Comparison of ENCODE assay signal across 11 mouse cellular contexts in genomic region chr7:51510147-51510546, GRCm38 (mm10). TPM values are rescaled to one million over a fixed set of nuclear protein-coding genes. Genes with fewer than 3 reads are reported as not detected.
A peak's percentile ranks its signal among the peaks of the same experiment; 100 is the strongest.
DNase-seq lines count a peak whose midpoint lies in the region; ATAC-seq and TF ChIP-seq lines count a peak whose summit lies in the region.
"Had no signal": no experiment of that assay in that cellular context is flagged by ENCODE, and none has a peak within 500 bp of the region (broad histone marks: within the 10 kb centered on the region; RNA-seq: fewer than 3 reads in every experiment).

No protein-coding gene starts in this region.

- H3K4me3 ChIP-seq in gastrocnemius, adult 2 months: peak overlapping the region; percentile 72
- H3K4me3 ChIP-seq in kidney, embryonic 16.5 days (ENCODE audit: low read length): no peak overlapping the region
- no peak overlapping the region for H3K4me3 ChIP-seq in hindbrain, embryonic 12.5 days
- no peak overlapping the region; the same call in 1 of the 2 replicates for H3K4me3 ChIP-seq in midbrain, embryonic 16.5 days (ENCODE audit: low read depth, low read length)

- peaks cover 7% of the 10 kb centered on the region; the same call in 1 of the 2 replicates for H3K27me3 ChIP-seq in kidney, embryonic 16.5 days (ENCODE audit: insufficient read depth, low read length)
- H3K27me3 ChIP-seq in hindbrain, embryonic 12.5 days: peaks cover 16% of the 10 kb centered on the region
- H3K27me3 ChIP-seq in midbrain, embryonic 16.5 days (ENCODE audit: control insufficient read depth, insufficient read depth, low read depth, low read length): no peaks in the 10 kb centered on the region; the same call in 1 of the 2 replicates

- WGBS in kidney, embryonic 16.5 days: 79% methylated on average over 7 of the region's 7 CpGs
- 75% methylated on average over 7 of the region's 7 CpGs for WGBS in hindbrain, embryonic 12.5 days
- 84% methylated on average over 7 of the region's 7 CpGs for WGBS in midbrain, embryonic 16.5 days

- no peak for DNase-seq in gastrocnemius, adult 2 months
- DNase-seq in gastrocnemius, adult 18-20 months (ENCODE audit: low spot score): no peak
- no peak for DNase-seq in kidney, postnatal 10 days
- DNase-seq in T-cell, adult 2 months (ENCODE audit: low spot score): no peak
- DNase-seq in cerebellum, adult 11-12 months: no peak
- DNase-seq: liver, postnatal 0 days had no signal

- 0 out of 2 replicates have a peak, but pooled peaks have one; percentile 29 for ATAC-seq in kidney, embryonic 16.5 days (ENCODE audit: low FRiP score, low TSS enrichment)
- no peak for ATAC-seq in hindbrain, embryonic 12.5 days (ENCODE audit: low FRiP score)
- 0 out of 2 replicates have a peak, but pooled peaks have one; percentile 28 for ATAC-seq in midbrain, embryonic 16.5 days
- ATAC-seq: liver, postnatal 0 days had no signal

- no peaks in the 10 kb centered on the region for H3K9me3 ChIP-seq in kidney, embryonic 16.5 days (ENCODE audit: low read length)
- H3K9me3 ChIP-seq in hindbrain, embryonic 12.5 days (replicated peaks): no peaks in the 10 kb centered on the region
- H3K9me3 ChIP-seq in midbrain, embryonic 16.5 days (replicated peaks; ENCODE audit: control insufficient read depth, low read length, poor library complexity, severe bottlenecking): no peaks in the 10 kb centered on the region

- H3K27ac ChIP-seq in gastrocnemius, adult 2 months: peak overlapping the region; percentile 90
- H3K27ac ChIP-seq in kidney, embryonic 16.5 days (ENCODE audit: low read length): no peak overlapping the region
- H3K27ac ChIP-seq in hindbrain, embryonic 12.5 days: no peak overlapping the region
- H3K27ac ChIP-seq in midbrain, embryonic 16.5 days (ENCODE audit: low read length): no peak overlapping the region

- no peak for TF ChIP-seq CTCF in gastrocnemius, adult 2 months (IDR thresholded peaks at IDR 0.05)

- no peaks in the 10 kb centered on the region for H3K36me3 ChIP-seq in kidney, embryonic 16.5 days (ENCODE audit: insufficient read depth, low read length)
- no peaks in the 10 kb centered on the region for H3K36me3 ChIP-seq in hindbrain, embryonic 12.5 days
- H3K36me3 ChIP-seq in midbrain, embryonic 16.5 days (ENCODE audit: control insufficient read depth, insufficient read depth, low read length): no peaks in the 10 kb centered on the region

- H3K9ac ChIP-seq in kidney, embryonic 16.5 days (replicated peaks; ENCODE audit: low read length): no peak overlapping the region
- no peak overlapping the region for H3K9ac ChIP-seq in hindbrain, embryonic 12.5 days
- H3K9ac ChIP-seq in midbrain, embryonic 16.5 days (ENCODE audit: low read depth, low read length): no peak overlapping the region
- H3K9ac ChIP-seq: liver, postnatal 0 days had no signal

- intact Hi-C loops in gastrocnemius, adult 2 months (cut with DNase I): no loop called here

- no peak overlapping the region for H3K4me2 ChIP-seq in kidney, embryonic 16.5 days (replicated peaks; ENCODE audit: low read depth, low read length)
- H3K4me2 ChIP-seq in hindbrain, embryonic 12.5 days (replicated peaks): peak overlapping the region; percentile 76; the same call in 1 of the 2 replicates
- peak overlapping the region; percentile 74 for H3K4me2 ChIP-seq in midbrain, embryonic 16.5 days (ENCODE audit: low read length)

- peaks cover 10% of the 10 kb centered on the region for H3K4me1 ChIP-seq in kidney, embryonic 16.5 days (ENCODE audit: insufficient read depth, low read length)
- H3K4me1 ChIP-seq in hindbrain, embryonic 12.5 days: 0 out of 2 replicates have a peak, but pooled peaks cover 3% of the 10 kb centered on the region
- peaks cover 5% of the 10 kb centered on the region; the same call in 1 of the 2 replicates for H3K4me1 ChIP-seq in midbrain, embryonic 16.5 days (ENCODE audit: control insufficient read depth, insufficient read depth, low read length)

RNA-seq across cellular contexts. Expression of gene Ano5, which starts 0.7 kb away (rescaled TPM):
- total RNA-seq in gastrocnemius, adult 2 months (2021): 100 to 1,000 TPM; 110 to 144 TPM
- 100 to 1,000 TPM in 1 of 2 experiments, 10 to 100 TPM in 1; 80.6 to 114 TPM for total RNA-seq in gastrocnemius, adult 18-20 months (2021)
- 0.49 and 0.57 TPM in 2 replicates for polyA plus RNA-seq in kidney, embryonic 16.5 days (2015; fragmentation: Nextera tagmentation; extraction: Ambion mirVana)
- polyA plus RNA-seq in hindbrain, embryonic 12.5 days (2016; fragmentation: Nextera tagmentation; extraction: Ambion mirVana): 0.34 and 0.36 TPM in 2 replicates
- 1.7 TPM in 2 replicates for polyA plus RNA-seq in midbrain, embryonic 16.5 days (2015; fragmentation: Nextera tagmentation; extraction: Ambion mirVana)
- total RNA-seq: megakaryocyte progenitor cell, adult 5-6 weeks; MEL had no signal
- polyA plus RNA-seq: liver, postnatal 0 days had no signal
